Mouse (Mus musculus) fibroblast of lung, adult 2 months (primary cell): Measurements from ENCODE around the gene Marf1.
"Not testable (repeated sequence)": the region's sequence is repeated elsewhere in the genome, so short reads cannot be mapped to it uniquely, and the experiment has no call there.

ENCODE experiments used
- DNase-seq: peaks from one replicate; pipeline ENCODE4 v3.0.0-alpha.2; 2011; ENCODE audit warnings: low read depth

The Marf1 gene

GRCm38 (mm10) chr16:14162988-14163416 is at the start of gene Marf1, which contains the start of gene Nde1:
TSS of gene Marf1 (minus strand) at chr16:14163351.
TSS of gene Nde1 (plus strand) at chr16:14163275.
- peak; percentile 82 for DNase-seq

- no peak for DNase-seq
These were observed 35.6 kb upstream of the Marf1 start for GRCm38 (mm10) chr16:14198798-14199197.

DNA sequence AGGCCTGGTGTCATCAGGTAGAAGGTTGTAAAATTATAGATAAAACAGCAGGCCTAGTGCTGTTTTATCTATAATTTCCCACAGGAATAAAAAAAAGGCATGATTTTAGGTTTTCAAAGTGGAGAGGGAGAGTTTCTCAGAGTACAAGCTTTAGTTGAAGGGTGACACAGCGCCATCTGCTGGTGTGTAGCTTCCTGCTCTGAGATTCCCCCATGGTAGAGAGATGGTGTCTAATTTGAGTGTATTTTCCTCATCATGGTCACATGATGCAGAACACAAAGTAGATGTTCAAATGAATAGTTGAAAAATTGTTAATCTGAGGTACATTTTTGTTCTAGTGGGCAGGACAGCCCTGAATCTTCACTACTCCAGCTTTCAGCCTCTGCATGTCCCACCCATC is 32.3 kb upstream of the Marf1 start:
- peak; percentile 10 for DNase-seq

GRCm38 (mm10) chr16:14194164-14194950 is 31.2 kb upstream of the Marf1 start:
- no peak for DNase-seq

DNA sequence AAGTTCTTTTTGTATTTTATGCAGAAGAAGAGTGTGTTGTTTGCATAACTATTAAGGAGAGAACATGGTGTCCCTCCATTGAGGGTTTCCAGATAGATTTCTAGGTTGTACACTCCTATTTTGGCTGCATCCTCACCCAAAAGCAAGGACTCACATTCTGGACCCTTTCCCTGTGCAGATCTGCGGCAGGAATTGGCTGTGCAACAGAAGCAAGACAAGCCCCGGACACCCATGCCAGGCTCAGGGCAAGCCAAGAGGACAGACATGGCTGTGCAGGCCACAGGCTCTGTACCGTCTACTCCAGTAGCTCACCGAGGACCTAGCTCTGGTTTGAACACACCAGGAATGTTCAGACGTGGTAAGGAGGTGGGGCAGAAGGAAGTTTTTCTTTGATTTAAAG is 22.4 kb upstream of the Marf1 start:
- no peak for DNase-seq

- peak; percentile 34 for DNase-seq
These were observed 20.7 kb upstream of the Marf1 start for GRCm38 (mm10) chr16:14183856-14184255.

DNA sequence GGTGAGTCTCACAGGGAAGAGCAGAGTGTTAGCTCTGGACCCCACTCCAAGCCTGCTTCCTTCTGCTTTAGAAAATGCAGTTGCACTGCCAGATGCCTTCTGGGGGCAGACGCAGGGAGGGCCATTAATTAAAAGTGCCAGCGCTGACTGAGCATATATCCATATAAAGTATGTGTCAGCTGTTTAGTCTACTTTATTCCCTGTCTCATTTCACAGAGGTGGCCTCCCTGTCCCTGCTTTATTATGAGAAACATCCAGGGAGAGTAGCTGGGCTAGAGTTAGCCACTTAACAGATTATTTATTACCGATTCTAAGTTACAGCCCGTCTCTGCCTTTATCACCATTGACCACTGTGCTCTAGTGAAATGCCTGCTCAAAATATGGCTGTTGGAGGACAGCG is 19.2 kb upstream of the Marf1 start:
- DNase-seq = no peak

GRCm38 (mm10) chr16:14180163-14180733 is 17.1 kb upstream of the Marf1 start:
- DNase-seq = no peak

GRCm38 (mm10) chr16:14178041-14178440 is 14.9 kb upstream of the Marf1 start:
- DNase-seq = no peak

DNA sequence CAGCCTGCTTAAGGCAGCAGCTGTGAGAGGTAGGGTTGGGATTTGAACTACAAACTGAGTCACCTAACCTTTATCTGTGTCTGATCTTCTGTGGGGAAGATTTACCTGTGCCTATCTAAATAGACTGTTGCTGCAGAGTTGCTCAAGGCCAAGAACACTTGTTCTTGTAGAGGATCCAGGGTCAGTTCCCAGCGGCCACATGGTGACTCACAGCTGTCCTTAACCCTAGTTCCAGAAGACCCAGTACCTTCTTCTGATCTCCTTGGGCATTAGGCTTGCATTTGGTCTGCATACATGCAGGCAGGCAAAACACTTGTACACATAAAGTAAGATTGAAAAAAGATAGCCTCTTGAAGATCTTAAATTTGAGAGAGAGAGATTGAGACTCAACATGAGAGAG is 6.6 kb upstream of the Marf1 start:
- no peak for DNase-seq

- no peak for DNase-seq
These were observed 3.3 kb upstream of the Marf1 start for GRCm38 (mm10) chr16:14166490-14166889.

- DNase-seq = no peak
These were observed 580 bp upstream of the Marf1 start for GRCm38 (mm10) chr16:14163731-14164130.

DNA sequence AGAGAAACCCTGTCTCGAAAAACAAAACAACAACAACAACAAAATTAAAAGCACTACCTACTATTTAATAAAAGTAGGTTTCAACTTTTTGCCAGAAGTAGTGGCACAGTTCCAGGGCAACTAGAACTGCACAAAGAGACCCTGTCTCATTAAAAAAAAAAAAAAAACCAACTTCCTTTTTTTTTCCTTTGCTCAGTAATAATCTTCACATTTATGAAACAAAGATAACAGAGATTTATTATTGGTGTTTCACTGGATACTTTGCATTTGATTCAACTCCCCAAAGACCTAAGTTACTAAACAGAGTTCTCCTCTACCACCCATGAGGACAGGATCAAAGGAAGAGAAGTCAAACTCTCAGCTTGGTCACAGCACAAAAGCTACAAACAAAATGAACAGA is 2.2 kb downstream of the Marf1 start:
- DNase-seq = no peak

DNA sequence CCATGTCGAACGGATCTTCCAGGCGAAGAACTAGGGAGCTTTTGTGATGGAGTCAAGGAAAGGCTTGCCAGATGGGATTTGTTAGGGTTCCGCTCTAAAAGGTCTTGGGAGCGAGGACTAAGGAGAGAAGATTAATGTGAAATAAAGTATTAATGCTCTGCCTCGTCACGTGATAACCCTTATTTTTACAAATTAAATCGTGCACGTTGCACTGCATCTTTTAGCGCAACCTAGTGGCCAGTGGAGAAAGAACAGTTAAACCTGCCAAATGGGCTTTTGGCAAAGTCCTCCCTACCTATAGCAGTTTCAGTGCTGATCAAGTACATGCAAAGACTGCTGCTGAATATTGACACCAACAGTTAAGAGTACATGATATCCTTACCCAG is 3.4 kb downstream of the Marf1 start:
- peak; percentile 65 for DNase-seq

GRCm38 (mm10) chr16:14158936-14159745 is 4.0 kb downstream of the Marf1 start:
- peak; percentile 96 for DNase-seq

DNA sequence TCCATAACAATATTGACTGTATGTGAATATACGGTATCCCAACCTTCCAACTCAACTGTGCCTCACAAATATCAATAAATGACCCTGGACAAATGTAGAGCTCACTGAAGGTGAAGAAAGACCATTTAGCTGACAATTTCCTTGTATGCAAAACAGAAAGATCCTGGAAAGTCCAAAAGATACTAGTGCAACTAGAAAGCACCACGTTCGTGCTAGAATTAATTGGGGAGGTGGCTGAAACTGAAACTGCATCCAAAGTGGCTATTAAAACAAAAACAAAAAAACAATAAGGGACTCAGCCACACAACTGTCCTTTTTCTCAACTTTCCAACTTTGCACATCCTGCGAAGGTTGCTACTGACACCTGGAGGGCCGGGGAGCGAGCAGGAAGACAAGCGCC is 4.6 kb downstream of the Marf1 start:
- no peak for DNase-seq

GRCm38 (mm10) chr16:14156312-14156711 is 6.8 kb downstream of the Marf1 start:
- no peak for DNase-seq

- DNase-seq = not testable (repeated sequence)
These were observed 7.5 kb downstream of the Marf1 start for GRCm38 (mm10) chr16:14155638-14156037.

DNA sequence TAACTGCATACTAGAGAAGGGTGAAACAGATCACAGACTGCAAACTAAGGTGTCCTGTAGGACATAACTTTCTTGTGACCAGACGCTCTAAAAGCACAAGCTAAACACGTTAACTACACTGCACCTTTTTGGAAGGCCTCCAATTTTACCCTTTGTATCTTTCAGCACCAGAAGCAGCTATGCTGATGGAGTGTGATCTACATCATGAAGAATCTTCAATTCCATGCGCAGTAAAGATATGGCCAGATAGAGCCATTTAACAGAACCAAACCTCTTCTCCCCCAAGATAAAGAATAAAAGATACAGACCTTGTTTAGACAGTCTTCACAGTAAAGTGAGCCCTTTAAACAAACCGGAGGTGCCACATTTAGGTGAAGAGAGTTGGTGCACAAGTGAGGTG is 11.4 kb downstream of the Marf1 start:
- no peak for DNase-seq

DNA sequence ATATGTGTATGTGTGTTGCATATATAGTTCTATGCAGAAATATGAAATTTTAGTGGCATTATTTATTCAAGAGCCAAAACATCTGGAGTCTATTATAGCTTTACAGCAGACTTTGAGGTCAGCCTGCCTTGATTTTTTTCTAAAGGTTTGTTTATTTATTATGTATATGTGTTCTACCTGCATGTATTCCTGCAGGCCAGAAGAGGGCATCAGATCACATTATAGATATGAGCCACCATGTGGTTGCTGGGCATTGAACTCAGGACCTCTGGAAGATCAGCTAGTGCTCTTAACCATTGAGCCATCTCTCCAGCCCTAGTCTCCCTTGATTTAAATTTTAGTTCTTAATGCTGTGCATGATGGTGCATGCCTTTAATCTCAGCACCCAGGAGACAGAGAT is 15.4 kb downstream of the Marf1 start:
- DNase-seq = no peak

- no peak for DNase-seq
These were observed 19.9 kb downstream of the Marf1 start for GRCm38 (mm10) chr16:14143298-14143697.

- DNase-seq = no peak
These were observed 24.0 kb downstream of the Marf1 start for GRCm38 (mm10) chr16:14139106-14139505.
